ENCODE assay signal across 18 mouse cellular contexts in genomic region chr10:24965821-24966550, GRCm38 (mm10). TPM values are rescaled to one million over a fixed set of nuclear protein-coding genes. Genes with fewer than 3 reads are reported as not detected.
"Had no signal": no experiment of that assay in that cellular context is flagged by ENCODE, and none has a peak within 500 bp of the region (broad histone marks: within the 10 kb centered on the region; RNA-seq: fewer than 3 reads in every experiment).

No protein-coding gene starts in this region.

- H3K4me2 ChIP-seq: limb, embryonic 12.5 days; liver, embryonic 13.5 days; lung, embryonic 15.5 days; midbrain, embryonic 12.5 days; neural tube, embryonic 15.5 days had no signal

- H3K36me3 ChIP-seq: limb, embryonic 12.5 days; liver, embryonic 13.5 days; lung, embryonic 15.5 days; midbrain, embryonic 12.5 days; neural tube, embryonic 15.5 days had no signal

- H3K4me3 ChIP-seq: limb, embryonic 12.5 days; liver, embryonic 13.5 days; lung, embryonic 15.5 days; midbrain, embryonic 12.5 days; myocyte; neural tube, embryonic 15.5 days had no signal

- H3K9me3 ChIP-seq: limb, embryonic 12.5 days; liver, embryonic 13.5 days; lung, embryonic 15.5 days; midbrain, embryonic 12.5 days; neural tube, embryonic 15.5 days had no signal

- H3K9ac ChIP-seq: limb, embryonic 12.5 days; liver, embryonic 13.5 days; liver, postnatal 0 days; lung, embryonic 15.5 days; midbrain, embryonic 12.5 days; neural tube, embryonic 15.5 days had no signal

- ATAC-seq: inflammation-experienced regulatory T-cells, adult 6 months; intestine, postnatal 0 days; liver, postnatal 0 days had no signal

- H3K27me3 ChIP-seq: liver, embryonic 13.5 days; lung, embryonic 15.5 days; midbrain, embryonic 12.5 days; neural tube, embryonic 15.5 days had no signal

- H3K4me1 ChIP-seq: limb, embryonic 12.5 days; liver, embryonic 13.5 days; lung, embryonic 15.5 days; midbrain, embryonic 12.5 days had no signal

- H3K27ac ChIP-seq: limb, embryonic 12.5 days; liver, embryonic 13.5 days; lung, embryonic 15.5 days; macrophage; midbrain, embryonic 12.5 days; neural tube, embryonic 15.5 days had no signal

- DNase-seq: kidney, adult 8-10 months; kidney, postnatal 36 days; liver; liver, embryonic 13.5 days; liver, postnatal 0 days; lung, postnatal 14 days; right cerebral cortex, postnatal 4 days; spleen, adult 18-20 months; thymus, adult 2 months; thymus, postnatal 36 days had no signal

RNA-seq across cellular contexts. Expression of gene Arg1, which starts 38.7 kb away (rescaled TPM):
- polyA plus RNA-seq: macrophage, myocyte had no signal
